Mouse (Mus musculus) spleen, postnatal 10 days (tissue): ENCODE data around the gene Pou6f1.
A peak's percentile ranks its signal among the peaks of the same experiment; 100 is the strongest.
"Not testable (repeated sequence)": the region's sequence is repeated elsewhere in the genome, so short reads cannot be mapped to it uniquely, and the experiment has no call there.

ENCODE experiments used
- DNase-seq, 2 experiments: peaks; one replicate each; pipeline ENCODE4 v3.0.0; 2021 to 2022; ENCODE audit warnings: low spot score in 2 of 2

Gene Pou6f1

GRCm38 (mm10) chr15:100599276-100600046 is at the start of gene Pou6f1:
Gene Pou6f1, minus strand, starts transcription at chr15:100599984.
- DNase-seq, result peak in 1 of 2 experiments; percentile 45

DNA sequence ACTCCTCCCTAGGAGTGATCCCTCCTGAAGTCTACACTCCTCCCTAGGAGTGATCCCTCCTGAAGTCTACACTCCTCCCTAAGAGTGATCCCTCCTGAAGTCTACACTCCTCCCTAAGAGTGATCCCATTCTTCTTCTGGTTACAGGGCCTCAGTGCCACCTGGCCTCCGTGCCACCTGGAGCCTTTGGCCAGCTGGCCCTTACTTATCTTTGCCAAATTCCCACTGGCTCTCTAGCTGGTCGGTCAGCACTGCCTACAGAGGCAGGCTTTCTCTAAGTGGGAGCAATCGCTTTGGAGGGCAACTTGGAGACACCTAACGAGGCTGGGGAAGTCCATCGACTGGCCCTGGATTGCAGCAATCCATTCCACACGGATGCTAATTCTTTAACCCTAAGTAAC is 46.4 kb upstream of the Pou6f1 start:
- no peak for DNase-seq

DNA sequence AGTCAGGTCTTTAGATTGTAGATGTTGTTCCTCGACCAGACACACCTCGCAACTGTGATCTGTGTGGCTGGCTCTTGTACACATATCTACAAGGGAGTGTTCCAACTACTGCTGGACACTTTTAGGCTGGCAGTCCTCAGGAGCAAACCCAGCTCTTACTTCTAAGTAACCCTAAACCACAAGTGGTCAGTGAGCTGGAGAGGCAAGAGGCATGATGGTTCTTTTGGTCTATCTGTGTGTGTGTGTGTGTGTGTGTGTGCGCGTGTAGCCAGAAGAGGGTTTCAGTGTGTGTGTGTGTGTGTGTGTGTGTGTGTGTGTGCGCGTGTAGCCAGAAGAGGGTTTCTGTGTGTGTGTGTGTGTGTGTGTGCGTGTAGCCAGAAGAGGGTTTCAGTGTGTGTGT is 42.7 kb upstream of the Pou6f1 start:
- no peak for DNase-seq

- no peak for DNase-seq
Measured at GRCm38 (mm10) chr15:100641226-100641810, 41.5 kb upstream of the Pou6f1 start.

GRCm38 (mm10) chr15:100639972-100640750 is 40.4 kb upstream of the Pou6f1 start:
- no peak for DNase-seq

DNA sequence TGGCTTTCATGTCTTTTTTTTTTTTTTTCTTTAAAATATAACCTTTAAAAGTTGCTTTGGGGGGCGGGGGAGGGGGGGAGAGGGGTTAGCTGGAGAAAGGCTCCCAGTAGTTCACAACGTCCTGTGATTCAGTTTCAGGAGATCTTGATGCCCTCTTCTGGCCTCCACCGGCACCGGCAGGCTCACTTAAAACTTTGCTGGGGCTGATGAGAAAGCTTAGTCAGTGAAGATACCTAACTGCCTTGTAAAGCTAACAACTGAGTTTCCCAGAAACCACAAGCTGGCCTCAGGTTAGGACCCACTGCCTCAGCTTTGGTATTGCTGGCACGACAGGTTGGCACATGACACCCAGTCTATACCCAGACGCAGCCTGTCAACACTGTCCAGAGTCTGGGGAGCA is 37.9 kb upstream of the Pou6f1 start:
- DNase-seq, result peak; percentile 18 to 53

GRCm38 (mm10) chr15:100636700-100637501 is 37.1 kb upstream of the Pou6f1 start, which contains the start of gene Smagp:
Gene Smagp, minus strand, starts transcription at chr15:100636940.
- DNase-seq, result peak; percentile 21 to 27

- DNase-seq, result no peak
Measured at GRCm38 (mm10) chr15:100635851-100636645, 36.3 kb upstream of the Pou6f1 start.

DNA sequence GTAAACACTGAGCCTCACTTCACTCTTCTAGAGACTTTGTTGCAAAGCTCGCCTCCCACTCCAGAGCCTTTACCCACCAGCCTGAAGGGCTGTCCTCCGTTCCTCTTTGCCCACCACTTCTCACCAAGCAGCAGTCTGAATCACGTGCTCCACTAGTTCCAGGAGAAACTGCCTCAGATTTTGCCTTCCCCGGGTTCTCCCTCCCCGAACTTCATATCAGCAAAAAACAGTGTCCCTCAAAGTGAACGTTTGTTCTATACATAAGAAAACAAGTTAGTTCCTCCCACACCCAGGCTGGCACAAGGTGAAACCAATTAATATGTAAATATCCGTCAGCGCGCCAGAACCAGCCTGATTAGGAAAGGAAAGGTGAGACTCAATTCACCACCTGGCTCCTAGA is 35.5 kb upstream of the Pou6f1 start:
- DNase-seq, result no peak

DNA sequence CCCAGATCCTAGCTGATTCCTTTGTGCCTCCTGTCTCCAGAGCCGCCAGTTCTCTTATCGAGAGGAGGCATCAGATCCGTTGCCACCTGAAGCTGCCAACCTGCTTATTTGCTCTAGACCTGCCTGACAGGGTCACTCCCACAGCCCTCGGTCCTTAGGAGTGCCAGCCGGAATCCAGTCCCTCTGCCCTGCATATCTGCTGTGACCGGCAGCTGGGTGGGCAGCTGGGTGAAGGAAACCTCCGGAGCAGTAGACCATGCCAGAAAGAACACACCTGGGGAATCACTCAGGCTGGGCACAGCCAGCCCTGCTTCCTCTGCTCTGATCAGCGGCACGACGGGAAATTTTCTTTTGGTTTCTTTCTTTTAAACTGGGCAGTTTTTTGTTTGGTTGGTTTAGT is 33.6 kb upstream of the Pou6f1 start:
- no peak for DNase-seq

- DNase-seq, result no peak
Measured at GRCm38 (mm10) chr15:100632323-100632722, 32.5 kb upstream of the Pou6f1 start.

DNA sequence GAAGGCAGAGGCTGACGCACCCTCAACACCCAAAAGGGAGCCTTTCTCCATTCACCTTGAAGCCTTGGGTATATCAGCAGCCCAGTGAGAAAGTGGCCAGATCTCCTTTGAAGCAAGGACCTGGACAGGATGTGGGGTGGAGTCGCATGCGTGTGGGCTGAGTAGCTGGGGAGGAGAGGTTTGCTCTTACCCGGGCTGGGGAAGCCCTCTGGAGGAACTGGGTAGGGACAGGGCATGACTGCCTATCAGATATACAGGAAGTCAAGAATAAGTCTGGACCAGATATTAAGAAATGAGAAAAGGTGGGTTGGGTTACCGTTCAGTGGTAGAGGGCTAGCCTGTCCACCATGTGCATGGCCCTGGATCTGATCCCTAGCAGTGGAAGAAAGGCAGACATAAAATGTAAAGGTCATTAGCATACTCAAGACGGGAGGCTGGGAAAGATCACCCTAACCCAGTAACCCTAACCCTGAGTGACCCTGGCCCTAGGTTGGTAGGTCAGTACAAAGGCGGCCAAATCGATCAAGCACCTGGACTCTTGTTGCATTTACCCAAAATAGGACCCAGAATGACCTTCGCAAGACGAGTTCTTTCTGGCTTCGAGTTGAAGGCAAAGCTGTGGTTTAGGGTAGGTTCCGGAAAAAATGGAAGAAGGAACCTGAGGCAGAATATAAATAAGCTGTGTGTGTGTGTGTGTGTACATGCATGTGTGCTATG is 31.8 kb upstream of the Pou6f1 start:
- DNase-seq, result no peak

- DNase-seq, result no peak
Measured at GRCm38 (mm10) chr15:100630126-100630525, 30.3 kb upstream of the Pou6f1 start.

DNA sequence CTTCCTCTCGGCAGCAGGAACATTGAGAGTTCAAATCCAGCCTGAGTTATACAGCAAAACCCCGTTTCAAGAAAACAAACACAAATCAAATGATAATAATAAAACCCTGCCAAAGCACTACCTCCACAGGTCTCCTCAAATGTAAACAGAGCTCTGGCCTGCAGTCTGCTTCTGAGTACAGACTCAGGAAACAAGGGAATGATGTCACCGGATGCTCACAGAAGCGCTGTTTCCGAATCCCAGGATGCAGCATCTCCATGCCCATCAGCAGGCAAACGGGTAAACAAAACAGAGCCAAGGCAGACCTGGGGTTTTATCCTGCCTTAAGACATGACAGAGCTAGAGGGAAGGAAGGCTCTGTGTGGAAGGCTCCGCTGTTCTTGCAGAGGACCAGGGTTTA is 29.0 kb upstream of the Pou6f1 start:
- DNase-seq, result no peak

- DNase-seq, result no peak
Measured at GRCm38 (mm10) chr15:100627774-100628370, 28.1 kb upstream of the Pou6f1 start.

- no peak for DNase-seq
Measured at GRCm38 (mm10) chr15:100627287-100627686, 27.5 kb upstream of the Pou6f1 start.

DNA sequence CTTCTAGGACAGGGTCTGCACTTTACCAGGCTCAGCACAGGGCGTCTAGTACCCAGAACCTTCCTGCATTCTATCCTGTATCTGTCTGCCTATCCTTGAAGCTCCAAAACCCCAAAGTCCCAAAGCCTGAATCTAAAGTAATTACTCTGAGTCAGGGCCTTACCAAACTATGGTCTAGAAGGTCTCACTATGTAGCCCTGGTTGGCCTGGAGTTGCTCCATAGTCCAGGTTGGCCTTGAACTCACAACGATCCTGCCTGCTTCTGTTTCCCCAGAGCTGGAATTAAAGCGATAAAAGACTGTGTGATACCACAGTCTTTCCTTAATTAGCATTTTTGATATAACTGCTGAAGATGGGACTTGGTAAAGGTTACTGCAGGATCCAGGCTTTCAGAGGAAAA is 24.7 kb upstream of the Pou6f1 start:
- no peak for DNase-seq

DNA sequence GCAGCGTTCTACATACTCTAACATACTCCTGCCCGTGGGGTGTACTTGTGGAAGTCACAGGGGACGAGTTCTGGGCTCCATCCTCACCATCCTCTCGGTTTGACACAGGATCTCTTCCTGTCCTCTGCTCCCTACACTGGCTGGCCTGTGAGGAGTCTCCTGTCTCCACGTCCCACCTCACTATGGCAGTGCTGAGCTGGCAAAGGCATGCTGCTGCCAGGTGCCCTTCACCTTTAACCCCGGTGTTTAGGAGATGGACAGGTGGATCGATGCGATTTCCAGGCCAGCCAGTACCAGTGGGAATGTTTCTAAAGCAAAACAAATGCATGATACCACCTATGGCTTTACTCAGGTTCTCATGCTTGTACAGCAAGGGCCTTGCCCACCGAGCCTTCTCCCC is 24.0 kb upstream of the Pou6f1 start:
- no peak for DNase-seq

- no peak for DNase-seq
Measured at GRCm38 (mm10) chr15:100622164-100622563, 22.4 kb upstream of the Pou6f1 start.

DNA sequence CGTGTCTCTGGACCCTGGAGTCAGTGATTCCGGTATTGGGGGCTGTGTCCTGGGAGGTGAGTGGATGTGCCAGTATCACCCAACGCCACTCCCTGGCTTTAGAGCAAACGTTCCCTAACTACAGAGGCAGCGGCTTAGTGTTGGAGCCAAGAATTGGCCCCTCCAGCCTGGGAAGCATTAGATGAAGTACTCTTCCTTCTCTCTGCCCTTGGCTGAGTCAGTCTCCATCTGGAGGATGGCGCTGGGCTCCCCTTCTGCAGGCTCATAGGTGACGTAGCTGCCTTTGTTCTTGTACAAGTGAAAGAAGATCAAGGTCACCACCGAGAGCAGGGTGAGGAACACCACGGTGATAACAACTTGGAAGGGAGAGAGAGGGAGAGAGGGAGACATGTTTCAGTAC is 21.9 kb upstream of the Pou6f1 start:
- DNase-seq, result not testable (repeated sequence)
